Mouse (Mus musculus): ENCODE measurements around the gene Plac8.

The Plac8 gene

DNA sequence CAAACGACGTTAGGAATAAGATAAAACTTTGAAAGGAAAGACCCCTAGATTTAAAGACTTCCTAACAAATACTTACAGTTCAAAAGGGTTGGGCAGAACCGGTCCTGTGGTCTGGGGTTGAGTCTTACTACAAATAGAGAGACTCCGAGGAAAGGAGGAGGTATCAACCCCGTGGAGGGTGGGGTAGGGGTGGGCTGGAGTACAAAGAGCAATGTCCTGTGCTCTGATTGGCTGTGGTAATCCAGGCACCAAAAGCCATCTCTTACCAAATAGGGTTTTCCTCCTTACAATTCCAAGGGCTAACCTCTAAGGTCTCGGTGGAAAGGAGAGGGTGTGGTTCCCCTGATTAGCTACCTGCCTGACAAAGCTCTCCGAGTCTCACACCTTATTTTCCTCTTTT, at the start of gene Plac8:
Gene Plac8, minus strand, starts transcription at position 177 of the 400 bp plus-strand sequence.
- no peak for DNase-seq (ENCODE audit: extremely low spot score)

DNA sequence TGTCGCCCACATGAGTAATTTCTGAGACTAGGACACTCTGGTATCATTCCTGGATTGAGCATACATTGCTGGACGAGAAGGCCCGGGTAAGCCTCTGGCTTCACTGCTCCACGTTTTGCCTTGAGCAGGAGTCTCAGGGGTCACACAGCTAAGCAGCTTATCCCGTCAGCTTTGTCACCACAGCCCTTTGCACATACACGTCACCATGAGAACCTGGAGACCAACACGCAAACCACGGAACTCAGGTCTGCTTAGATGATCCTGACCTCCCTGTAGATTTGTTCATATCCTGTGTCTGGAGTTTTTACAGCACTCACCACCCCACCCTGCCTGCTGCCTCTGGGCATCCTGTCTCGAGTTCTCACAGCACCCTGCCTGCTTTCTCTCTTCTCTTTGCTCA, 48.9 kb upstream of the Plac8 start:
- no peak for DNase-seq (ENCODE audit: extremely low spot score)

DNA sequence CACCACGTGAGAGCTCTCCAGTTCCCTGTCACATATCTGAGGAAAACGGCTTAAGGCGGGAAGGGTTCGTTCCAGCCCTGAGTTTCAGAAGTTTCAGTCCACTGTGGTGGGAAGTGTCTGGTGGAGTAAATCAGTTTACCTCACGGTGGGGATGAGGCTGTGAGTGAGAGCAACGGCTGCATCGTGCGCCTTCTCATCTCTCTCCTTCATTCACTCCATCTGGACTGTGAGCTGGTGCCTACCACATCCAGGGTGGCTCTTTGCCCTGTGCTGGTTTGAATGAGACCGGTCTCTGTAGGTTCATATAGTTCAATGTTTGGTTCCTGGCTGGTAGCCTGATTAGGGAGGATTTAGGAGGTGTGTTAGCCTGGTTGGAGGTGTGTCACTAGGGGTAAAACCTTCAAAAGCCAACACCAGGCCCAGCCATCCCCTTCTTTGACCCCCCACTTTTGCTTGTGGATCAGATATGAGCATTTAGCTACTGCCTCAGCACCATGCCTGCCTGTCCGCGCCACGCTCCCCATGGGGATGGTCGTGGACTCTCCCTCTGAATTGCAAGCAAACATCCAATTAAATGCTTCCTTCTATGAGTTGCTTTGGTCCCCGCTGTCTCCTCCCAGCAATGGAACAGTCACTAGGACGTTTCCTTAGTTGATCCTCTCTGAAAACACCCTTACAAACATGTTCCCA, 47.7 kb upstream of the Plac8 start:
- DNase-seq (ENCODE audit: extremely low spot score) = no peak

DNA sequence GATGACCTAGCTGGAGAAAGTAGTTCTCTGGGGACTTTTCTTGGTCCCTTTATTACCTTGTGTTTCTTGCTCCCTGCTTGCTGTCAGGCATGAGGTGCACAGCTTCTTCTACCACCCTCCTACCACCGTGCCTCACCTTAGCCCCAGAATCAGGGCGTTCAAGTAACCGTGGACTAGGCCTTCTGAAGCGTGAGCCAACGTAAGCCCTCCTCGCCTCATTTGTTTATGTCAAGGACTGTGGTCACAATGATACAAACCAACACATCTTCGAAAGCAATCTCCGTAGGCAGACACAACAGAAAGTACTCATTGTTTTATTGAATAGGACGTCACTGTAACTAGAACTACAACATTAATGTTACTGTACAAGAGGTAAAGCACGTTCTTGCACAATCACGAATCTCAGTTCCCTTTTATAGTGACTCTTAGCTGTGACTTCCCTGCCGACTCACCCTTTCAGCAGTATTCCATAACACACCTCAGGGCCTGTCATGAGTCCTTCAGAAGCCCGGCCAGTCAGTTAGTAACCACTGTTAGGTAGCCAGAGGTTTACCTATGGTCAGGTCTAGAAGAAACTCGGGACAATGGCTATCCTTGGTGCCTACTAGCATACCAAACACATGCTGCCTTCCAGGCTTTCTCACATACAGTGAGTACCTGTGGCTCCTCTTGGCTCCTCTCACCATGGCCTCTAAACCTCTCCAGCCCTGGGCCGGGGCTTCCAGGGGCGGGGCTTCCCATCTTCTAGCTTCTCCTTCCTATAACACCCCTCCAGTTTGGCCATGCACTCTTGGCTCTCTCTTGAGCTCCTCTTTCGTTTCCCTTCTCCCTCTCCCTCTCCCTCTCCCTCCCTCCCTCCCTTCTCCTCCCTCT, 42.1 kb upstream of the Plac8 start:
- DNase-seq (ENCODE audit: extremely low spot score) = no peak

DNA sequence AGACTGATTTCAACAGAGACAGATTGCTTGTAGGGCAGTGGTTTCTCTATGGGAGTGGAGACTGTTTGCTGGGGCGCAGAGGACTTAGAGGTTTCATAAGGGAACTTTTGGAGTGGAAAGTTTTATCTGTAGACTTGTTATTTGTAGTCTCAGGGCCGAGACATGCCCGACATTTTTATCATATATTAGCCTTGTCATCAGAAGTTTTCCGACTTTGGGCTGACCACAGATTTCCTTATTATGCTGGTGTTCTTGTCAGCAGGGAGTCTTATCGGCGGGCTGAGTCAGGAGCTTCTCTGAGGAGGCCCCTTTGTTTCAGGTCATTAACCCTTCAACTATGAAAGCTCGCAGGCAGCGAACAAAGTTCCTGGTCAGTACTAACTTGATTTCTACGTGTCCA, 35.8 kb upstream of the Plac8 start:
- DNase-seq (ENCODE audit: extremely low spot score) = no peak

DNA sequence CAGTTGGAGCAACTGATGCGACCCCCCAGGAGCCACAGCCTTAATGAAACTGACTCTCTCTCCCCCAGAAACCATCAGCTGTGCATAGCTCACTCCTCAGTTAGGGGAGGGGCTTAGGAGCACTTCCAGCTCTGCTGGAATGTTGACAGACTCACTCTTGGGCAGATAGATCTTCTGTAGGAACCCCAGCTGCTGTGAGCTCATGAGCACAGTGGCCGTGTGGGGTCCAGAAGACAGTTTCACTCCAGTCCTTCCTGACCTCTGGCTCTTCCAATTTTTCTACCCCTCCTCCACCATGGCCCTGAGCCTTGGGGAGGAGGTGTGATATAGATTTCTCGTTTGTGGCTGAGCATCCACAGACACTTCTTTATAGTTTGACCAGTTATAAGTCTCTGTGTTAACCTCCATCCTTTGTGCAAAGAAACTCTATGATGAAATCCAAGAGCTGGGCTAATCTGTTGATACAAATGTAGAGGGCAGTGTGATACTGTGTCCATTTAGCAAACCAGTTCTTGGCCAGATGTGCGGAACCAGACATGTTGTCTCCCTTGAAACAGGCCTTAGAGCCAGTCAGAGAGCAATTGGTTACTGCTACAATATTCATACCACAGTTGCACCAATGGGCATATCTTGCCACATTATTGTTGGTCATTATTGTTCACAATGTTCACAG, 35.2 kb upstream of the Plac8 start:
- DNase-seq (ENCODE audit: extremely low spot score) = no peak

DNA sequence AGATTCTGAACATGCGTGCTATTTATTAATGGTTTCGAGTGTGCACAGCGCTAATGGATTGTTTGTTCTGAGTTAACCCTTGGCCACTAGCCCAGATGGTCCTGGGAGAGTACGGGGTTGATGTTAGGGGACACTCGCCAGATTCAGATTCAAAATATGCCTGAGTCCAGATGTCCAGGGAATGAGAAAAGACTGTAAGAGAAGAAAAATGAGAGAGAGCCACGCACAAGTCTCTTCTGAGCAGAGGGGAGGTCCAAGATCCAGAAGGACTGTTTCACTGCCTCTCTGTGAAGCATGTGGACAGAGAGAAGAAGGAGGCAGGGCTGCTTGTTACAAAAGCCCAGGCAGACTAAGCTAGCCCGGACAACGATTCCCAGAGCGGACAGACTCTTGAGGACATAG, 33.8 kb upstream of the Plac8 start:
- no peak for DNase-seq (ENCODE audit: extremely low spot score)

DNA sequence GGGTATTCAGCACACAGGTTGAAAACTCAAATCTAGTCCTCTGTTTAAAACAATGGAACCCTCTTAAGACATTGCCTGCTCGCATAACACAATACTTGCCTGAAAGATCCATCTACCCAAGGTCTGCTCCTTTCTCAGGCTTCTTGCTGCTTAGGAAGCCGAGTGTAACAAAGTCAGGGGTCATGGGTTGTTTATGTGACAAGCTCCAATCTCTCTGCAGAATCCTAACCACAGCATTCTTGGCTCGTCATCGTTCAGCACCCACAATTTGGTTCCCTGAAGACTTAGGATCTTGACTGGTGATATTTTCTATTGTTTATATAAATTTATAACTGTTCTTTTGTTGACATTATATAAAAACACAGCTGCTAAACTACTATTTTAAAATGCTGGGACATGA, 32.0 kb upstream of the Plac8 start:
- DNase-seq (ENCODE audit: extremely low spot score) = no peak

DNA sequence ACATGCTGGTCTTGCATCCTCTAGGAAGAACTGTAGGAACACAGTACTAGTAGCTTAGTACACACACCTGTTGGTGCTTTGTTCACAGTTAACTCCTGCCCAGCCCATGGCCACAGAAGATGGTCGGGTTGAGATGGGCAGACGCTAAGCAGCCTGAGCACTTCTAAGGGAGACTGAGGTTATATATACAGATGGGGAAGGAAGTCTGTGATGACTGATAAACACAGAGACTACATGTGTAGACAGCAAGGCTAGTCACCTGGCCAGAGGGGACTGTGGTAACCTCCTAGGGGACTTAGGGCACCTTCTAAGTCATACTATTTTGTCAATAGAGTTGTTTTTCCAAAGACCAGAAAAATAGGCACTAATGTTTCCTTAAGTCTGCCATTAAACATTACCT, 29.8 kb upstream of the Plac8 start:
- no peak for DNase-seq (ENCODE audit: extremely low spot score)

DNA sequence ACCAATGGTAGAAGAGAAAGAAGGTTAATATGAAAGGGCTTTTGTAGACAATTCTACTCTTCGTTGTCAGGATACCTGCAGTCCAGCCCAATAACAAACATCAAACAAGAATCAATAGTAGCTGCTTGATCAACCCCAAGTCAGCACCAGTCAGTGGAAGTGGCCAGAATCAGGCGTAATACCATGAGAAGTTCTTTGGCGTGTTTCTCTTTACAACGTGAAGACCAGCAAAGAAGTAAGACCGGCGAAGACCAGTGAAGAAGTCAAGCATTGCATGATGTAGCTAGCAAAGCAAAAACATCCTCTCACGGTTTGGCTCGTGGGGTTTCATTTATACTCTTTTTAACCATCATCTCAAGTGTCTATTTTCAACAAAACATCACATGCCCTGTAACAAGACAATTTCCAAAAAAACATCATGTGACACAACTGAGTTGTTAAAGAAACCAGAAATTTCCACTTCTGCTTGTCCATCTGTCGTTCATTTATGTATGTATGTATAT, 27.0 kb upstream of the Plac8 start:
- DNase-seq (ENCODE audit: extremely low spot score) = no peak

DNA sequence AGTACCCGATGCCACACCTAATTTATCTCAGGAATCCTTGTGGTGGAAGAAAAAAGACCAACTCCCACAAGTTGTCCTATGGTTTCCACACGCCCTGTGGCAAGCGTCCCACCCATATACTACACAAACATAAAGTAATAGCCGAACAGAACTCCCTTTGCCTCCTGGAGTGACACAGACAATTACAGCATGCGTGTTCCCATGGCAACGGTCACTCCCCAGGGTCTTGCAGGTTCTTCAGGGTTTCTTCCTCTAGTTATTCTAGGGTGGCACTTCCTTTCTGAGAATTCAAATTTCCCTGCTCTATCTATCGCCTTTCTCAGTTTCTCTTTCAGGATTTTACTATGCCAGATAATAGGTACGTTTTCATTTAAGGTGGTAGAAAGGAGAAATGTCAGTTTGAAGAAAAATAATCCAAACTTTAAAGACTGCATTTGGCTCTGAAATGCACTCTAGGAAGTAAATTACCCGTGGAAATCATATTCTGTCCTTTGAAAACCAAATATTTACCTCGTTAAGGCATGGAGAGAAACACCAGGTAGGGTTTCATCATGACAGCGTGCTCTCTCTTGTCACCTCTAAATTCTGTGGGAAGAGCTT, 25.9 kb upstream of the Plac8 start:
- DNase-seq (ENCODE audit: extremely low spot score) = no peak

DNA sequence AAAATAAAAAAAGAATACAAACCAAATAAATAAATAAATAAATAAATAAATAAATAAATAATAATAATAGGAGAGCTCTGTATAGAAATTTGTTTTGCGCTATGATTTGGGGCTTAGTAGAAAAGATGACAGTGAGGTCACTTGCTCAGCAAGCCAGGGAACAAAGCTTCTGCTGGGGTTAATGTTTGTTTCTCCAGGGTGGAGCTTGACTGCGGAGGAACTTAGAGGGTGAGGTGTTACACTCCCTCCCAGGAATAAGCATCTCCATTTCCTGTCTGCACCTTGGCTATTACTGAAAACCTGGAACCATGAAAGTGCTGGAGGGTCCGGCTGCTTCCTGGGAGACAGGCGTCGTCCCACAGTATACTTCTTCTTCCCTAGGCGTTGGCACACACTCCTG, 24.0 kb upstream of the Plac8 start:
- DNase-seq (ENCODE audit: extremely low spot score) = no peak

DNA sequence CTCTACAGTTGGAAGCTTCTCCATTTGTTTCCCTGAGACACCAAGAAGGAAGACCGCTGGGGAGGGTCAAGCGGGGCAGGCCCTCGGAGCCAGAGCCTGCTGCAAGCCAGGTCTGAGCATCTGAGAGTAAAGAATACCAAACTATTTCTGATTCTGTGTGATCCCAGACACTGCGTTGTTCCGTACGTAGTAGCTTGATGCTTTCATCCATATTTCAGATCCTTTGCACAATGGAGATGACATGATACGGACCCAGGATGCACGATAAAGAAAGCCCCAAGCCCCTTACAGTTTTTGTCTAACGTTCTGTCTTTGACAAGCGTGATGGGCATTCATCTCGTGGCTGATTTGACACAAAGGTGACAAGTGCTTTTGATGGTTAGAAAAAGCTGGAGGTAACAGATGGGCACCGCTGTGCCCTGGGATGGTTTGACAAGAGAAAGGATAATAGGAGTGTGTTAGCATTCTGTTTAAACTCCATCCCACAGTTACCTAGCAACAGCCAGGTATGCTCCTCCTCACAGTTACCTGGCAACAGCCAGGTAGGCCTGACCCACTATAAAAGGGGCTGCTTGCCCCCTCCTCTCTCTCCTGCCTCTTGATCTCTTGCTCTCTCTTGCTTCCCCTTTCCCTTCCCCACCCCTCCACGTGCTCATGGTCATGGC, 22.9 kb upstream of the Plac8 start:
- DNase-seq (ENCODE audit: extremely low spot score) = no peak

DNA sequence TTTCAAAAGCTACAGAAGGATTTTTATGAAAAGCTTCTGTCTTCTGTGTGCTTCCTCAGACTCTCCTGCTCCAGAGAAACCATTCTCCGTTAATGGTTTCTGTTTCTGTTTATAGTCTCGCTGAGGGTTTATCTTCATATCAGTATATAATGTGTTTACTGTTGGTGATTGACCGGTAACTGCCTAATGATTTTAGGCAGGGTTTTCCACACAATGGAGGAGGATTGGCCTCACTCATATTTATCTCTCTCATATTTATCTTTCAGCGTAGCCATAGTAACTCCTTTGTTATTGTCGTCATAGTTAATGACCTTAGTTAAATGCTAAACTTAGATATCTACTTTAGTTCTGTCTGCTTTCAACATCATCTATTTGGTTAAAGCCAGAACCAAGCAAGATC, 18.5 kb upstream of the Plac8 start:
- DNase-seq (ENCODE audit: extremely low spot score) = no peak

DNA sequence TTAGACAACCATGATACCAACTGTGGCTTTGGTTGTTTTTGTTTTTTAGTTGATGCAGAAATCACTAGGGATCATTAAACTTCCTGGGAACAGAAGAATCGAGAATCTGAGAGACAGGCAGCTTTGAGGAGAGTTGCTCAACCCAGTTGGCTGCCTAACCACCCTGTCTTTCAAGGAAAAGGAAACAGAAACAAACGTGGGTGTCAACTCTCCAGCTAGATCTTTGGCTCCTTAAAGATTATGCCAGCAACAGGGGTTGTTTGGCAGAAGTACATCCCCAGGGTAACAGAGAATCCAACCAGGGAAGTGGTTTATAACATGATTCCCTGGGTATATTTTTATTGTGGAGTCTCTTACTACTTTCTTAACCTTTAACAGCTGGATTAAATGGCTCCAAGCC, 15.6 kb upstream of the Plac8 start:
- DNase-seq (ENCODE audit: extremely low spot score) = no peak

DNA sequence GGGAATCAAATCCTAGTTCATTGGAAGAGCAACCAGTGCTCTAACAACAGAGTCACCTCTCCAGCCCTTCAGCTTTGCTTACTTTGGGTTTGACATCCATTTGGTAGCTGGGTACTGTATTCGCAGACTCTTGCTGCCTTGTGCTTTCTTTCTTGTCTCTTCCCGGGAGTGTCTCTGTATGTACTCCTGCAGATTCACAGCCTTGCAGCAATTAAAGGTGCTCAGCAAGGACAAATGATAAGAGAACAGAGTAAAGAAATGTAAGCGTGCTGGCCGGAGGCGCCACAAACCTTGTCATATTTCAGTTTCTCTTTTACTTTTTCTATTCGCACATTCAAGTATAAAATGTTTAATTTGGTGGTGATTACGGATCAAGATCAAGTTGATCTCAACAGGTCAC, 15.1 kb upstream of the Plac8 start:
- DNase-seq (ENCODE audit: extremely low spot score) = no peak

DNA sequence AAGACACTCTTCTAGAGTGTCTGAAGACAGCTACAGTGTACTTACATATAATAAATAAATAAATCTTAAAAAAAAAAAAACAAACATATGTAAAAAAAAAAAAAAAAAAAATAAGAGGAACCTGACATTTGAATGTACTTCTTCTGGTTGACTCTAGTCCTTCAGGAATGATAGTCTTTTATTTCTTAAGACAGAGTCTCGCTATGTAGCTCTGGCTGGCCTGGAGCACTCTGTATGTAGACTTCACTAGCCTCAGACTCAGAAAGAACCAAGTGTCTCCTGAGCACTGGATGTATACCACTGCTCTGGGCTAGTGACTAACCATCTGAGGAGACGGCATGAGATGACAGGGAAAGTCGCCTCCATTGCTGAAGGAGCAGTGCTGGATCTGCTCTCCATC, 13.6 kb upstream of the Plac8 start:
- DNase-seq (ENCODE audit: extremely low spot score) = no peak

DNA sequence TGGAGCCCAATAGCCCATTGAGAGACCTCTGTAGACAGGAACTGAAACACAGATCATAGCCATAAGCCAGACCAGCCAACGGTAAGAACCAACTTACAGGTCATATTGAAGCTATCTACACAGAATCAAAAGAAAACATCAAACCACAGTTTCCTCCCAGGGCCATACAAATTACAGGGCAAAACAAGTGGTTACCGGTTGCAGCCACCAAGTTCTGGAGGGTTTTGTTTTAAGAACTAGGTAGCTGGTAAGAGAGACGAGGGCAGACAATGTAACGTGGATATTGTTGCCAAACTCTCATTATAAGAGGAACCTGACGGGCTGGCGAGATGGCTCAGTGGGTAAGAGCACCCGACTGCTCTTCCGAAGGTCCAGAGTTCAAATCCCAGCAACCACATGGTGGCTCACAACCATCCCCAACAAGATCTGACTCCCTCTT, 13.2 kb upstream of the Plac8 start:
- no peak for DNase-seq (ENCODE audit: extremely low spot score)

DNA sequence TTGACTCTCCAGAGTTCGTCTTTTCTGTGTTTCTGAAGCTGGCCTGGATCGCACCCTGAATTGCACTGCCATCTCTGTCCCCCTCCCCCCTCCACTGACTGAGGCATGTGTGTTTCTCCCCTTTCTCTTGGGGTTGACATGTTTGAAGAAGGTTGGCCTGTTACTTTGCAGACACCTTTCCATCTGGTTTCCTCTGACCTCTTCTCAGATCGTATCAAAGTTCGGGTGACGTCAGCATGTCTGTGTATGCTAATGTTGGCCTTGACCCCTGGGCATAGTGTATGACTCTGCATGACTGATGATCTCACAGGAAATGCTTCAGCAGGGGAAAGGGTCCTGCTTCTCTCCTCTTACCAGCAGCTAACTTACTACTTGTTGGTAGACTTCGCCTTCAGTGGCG, 11.0 kb upstream of the Plac8 start:
- no peak for DNase-seq (ENCODE audit: extremely low spot score)

DNA sequence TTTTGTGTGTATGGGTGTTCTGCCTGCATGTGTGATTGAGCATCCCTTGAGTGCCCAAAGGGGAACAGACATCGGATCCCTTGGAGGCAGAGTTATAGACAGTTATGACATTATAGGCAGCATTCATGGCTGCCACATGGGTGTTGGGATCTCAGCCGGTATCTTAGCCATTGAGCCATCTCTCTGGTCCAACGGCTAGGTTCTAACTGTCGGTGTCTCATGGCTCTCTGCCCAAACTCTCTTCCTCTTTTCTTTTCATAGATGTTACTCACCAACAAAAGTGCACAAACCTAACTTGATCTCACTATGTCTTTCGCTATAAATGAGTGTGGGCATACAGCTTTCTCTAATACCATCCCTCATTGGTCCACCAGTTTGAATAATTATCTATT, 10.4 kb upstream of the Plac8 start:
- no peak for DNase-seq (ENCODE audit: extremely low spot score)

DNA sequence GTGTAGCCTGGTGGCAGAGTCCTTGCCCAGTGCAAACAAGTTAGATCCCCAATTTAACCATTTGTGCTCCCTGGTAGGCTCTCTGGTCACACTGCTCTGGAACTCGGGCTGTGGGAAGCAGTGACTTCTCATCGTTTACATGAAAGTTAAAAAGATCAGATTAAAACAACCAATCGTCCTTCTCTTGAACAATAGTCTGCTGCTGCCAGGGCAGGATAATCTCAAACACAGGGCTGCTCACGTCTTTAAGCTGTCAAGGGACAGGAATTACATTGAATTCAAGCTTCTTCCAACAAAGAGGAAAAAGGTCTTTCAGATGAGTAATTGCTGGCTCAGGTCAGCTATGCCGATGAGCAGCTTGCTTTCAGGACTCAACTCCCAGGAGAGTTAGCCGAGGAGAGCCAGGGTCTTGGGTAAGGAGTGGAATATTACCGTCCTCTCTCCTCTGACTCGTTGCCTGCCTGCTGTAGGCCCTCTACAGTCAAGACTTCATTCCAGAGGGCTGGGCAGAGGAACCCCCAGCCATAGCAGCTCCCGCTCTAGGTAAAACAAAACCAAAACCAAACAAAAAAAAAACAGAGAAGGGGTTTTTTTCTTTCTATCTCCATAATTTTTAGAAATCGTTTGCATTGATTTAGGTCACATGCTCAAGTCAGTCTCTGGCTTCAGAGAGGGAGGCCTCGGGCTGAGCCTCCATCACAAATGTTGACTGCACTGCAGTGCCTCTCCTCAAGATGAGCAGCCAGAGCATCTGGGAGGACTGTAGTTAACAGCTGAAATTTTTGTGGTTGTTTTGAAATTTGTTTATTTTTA, 9.8 kb upstream of the Plac8 start:
- no peak for DNase-seq (ENCODE audit: extremely low spot score)

Measured in embryo, embryonic 9.5 days (tissue).